Mouse (Mus musculus): ENCODE measurements around the gene Rhd.

DNA sequence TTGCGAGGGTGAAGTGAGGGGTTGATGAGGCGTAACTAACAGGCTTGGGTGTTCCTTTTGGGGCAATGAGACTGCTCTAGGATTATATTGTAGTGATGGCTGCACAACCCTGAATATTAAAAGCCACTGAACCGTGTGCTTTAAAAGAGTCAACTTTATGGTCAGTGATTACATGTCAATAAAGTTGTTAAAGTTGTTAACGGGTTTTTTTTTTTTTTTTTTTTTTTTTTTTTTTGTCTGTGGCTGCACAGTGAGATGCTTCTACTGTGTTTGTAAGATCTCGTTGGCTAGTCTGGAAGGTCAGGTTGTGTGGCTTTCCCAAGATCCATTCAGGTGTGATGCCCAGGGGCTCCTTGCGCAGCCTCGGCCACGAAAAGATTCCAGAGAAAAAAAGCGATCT lies 75.6 kb downstream of the Rhd start:
- no peak for TF ChIP-seq CTCF (IDR thresholded peaks at IDR 0.05; ENCODE audit: extremely low read depth, insufficient read depth, low read length)
- no peak for TF ChIP-seq POLR2A (IDR thresholded peaks at IDR 0.05; ENCODE audit: extremely low read depth, insufficient read depth, low read length)
